Mouse (Mus musculus) lung, adult 2 months (tissue): ENCODE data around the gene Gga1.

Source experiments
- CTCF ChIP-seq: fragments of 200-500 bp; IDR thresholded peaks from 2 replicates; pipeline ENCODE4 v1.5.1; 2011; ENCODE audit warnings: mild to moderate bottlenecking, low read length, control low read depth; ENCODE audit not compliant: insufficient read depth
- POLR2A ChIP-seq: fragments of 200-500 bp; IDR thresholded peaks from 2 replicates; pipeline ENCODE4 v1.6.1; 2011; ENCODE audit warnings: low read depth, mild to moderate bottlenecking, control low read depth, low read length, borderline replicate concordance; ENCODE audit errors: extremely low read depth

GRCm38 (mm10) chr15:78903243-78903642 is 26.3 kb downstream of the Gga1 start:
- TF ChIP-seq CTCF (peak; percentile 86), POLR2A (no peak)
